Mouse (Mus musculus): ENCODE measurements around the gene Pdzph1.

The Pdzph1 gene

GRCm38 (mm10) chr17:58922821-58923220 is 68.4 kb downstream of the Pdzph1 start:
- no peak for DNase-seq (ENCODE audit: low spot score)

- no peak for DNase-seq (ENCODE audit: low spot score)
Measured at GRCm38 (mm10) chr17:58919927-58920326, 71.2 kb downstream of the Pdzph1 start.

GRCm38 (mm10) chr17:58919061-58919460 is 72.1 kb downstream of the Pdzph1 start:
- DNase-seq (ENCODE audit: low spot score), result no peak

- no peak for DNase-seq (ENCODE audit: low spot score)
Measured at GRCm38 (mm10) chr17:58918539-58918938, 72.6 kb downstream of the Pdzph1 start.

- no peak for DNase-seq (ENCODE audit: low spot score)
Measured at GRCm38 (mm10) chr17:58911564-58911963, 79.6 kb downstream of the Pdzph1 start.

- DNase-seq (ENCODE audit: low spot score), result peak; percentile 37
Measured at GRCm38 (mm10) chr17:58909061-58909661, 82.0 kb downstream of the Pdzph1 start.

- no peak for DNase-seq (ENCODE audit: low spot score)
Measured at GRCm38 (mm10) chr17:58906001-58906400, 85.2 kb downstream of the Pdzph1 start.

GRCm38 (mm10) chr17:58891488-58892210 is 99.5 kb downstream of the Pdzph1 start:
- DNase-seq (ENCODE audit: low spot score), result no peak

- DNase-seq (ENCODE audit: low spot score), result no peak
Measured at GRCm38 (mm10) chr17:58889905-58890645, 101.1 kb downstream of the Pdzph1 start.

- no peak for DNase-seq (ENCODE audit: low spot score)
Measured at GRCm38 (mm10) chr17:58884393-58884792, 106.8 kb downstream of the Pdzph1 start.

- DNase-seq (ENCODE audit: low spot score), result no peak
Measured at GRCm38 (mm10) chr17:58873356-58873755, 117.8 kb downstream of the Pdzph1 start.

GRCm38 (mm10) chr17:58870795-58871194 is 120.4 kb downstream of the Pdzph1 start:
- DNase-seq (ENCODE audit: low spot score), result no peak

Data from MN1 (cell line).